Mouse (Mus musculus): ENCODE results near the gene Peak1.

Gene Peak1

DNA sequence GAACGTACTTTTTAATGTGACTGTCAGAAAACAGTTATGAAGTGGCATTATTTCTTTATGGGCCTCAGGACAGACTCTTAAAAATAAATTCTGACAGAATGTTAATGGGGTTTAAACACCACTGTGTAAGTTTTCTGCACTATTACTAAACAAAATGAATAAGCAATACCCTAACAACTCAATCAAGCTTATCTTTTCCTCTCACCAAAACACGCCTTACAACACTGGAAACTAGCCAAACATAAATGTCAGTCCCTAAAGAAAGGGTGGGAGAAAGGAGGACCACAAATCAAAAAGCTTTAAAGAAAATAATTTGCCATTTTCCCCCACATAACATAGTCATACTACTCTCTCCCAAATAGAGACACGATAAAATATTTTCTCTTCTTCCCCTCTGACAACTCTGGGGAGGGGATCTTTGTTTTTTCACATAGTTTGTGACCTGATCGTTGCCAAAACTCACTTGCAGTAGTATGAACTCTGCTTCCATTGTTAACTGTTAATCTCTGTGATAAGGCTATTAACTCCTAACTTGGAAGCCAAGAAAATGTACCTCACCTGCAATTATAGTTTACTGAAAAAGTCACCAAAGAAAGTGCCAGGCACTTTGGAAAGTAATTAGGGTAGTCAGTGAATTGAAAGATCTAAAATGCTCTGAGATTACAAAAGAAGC, 1.8 kb downstream of the Peak1 start:
- DNase-seq (ENCODE audit: low spot score) = no peak

DNA sequence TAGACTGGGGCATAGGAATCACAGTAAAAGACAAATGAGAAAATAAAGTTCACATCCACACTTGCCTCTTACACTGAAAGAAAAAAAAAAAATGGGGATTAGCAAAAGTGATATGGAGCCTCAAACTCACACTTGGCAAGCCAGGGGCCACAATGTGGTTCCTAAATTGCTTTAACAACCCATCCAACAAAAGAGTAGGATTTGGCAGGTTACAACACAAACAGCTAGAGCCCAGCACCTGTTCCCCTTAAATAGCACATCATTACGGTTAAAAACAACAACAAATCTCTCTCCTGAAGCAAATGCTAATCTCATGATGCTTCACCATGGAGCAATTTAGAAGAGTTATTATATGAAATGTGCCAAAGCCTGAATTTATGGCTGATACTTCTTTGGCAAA, 2.5 kb downstream of the Peak1 start:
- DNase-seq (ENCODE audit: low spot score) = no peak

DNA sequence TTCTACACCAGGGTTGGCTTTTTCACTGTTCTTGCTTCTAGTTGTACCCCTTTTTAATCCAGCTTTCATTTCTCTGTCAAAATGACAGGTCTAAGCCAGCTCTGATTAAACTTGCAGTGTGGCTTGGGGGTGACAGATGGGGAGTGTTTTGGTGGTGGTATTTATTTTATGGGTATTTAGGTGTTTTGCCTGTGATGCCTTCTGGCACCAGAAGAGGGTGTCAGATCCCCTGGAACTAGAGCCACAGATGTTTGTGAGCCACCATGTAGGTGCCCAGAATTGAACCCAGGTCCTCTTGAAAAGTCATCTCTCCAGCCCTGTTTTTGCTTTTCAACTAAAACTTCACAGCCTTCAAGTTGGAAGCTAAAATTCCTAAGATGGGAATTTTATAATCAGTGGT, 3.5 kb downstream of the Peak1 start:
- peak; percentile 12 for DNase-seq (ENCODE audit: low spot score)

DNA sequence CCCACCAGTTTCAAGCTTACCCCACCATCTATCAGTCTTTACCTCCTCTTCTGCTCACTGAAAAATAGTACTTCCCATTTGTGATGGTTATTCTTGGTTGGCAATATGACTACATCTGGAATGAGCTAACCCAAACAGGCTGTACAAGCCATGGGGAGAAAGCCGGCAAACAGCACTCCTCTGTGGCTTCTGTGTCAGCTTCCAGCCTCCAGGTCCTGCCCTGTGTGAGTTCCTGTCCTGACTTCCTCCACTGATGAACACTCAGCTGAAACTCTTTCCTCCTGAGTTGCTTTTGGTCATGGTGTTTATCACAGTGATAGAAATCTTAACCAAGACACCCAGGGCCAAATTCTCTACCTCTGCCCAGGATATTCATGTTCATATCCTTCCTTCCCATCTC, 5.2 kb downstream of the Peak1 start:
- DNase-seq (ENCODE audit: low spot score) = no peak

DNA sequence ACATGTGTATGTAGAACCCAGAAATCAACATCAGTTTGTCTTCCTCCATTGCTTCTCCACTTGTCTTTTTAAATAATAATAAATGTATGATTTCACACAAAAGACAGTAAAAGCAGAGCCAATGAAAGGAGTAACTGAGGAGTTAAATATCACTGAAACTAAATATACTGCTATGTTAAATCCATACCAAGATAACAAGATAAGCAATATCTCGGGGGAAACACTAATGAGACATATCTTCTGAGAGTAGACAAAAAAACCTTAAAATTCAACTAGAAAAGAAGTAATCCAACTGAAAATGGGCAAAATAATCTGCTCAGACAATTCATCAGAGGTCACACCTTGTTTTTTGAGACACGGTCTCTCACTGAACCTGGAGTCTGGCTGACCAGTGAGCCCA, 7.9 kb downstream of the Peak1 start:
- no peak for DNase-seq (ENCODE audit: low spot score)

DNA sequence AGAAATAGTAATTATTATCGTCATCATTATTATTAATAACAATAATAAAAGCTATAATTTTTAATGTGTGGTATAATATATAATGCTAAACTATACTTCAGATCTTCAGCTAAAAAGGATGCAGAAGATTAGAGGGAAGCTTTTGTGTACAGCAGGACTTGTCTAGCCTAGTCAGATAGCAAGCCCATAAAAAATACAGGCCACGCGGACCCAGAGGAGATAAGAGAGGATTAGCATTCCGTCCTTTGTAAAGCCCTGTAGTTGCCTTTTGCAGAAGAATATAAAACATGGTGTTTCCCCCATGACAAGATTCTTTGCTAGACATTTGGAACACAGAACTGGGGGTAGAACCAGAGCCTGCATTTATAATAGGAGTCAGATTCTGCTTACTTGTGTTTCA, 13.2 kb downstream of the Peak1 start:
- DNase-seq (ENCODE audit: low spot score) = no peak

DNA sequence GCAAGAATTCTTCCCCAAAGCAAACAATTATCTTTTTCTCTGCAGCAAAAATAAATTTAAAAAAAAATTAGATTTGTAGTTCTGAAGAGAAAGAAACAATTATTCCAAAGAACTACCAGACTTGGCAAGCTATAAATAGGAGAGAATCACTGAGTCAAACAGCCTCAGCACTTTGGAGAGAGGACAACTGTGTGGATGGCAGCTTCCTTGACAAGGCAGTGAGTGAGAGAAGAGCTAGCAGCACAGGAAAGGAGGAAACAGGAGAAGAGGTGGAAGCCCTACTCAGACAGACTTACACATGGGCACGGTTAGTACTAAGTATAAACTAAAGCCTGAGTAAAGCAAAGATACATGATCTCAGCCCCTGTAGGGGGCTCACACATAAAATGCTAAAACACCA, 21.6 kb downstream of the Peak1 start:
- no peak for DNase-seq (ENCODE audit: low spot score)

DNA sequence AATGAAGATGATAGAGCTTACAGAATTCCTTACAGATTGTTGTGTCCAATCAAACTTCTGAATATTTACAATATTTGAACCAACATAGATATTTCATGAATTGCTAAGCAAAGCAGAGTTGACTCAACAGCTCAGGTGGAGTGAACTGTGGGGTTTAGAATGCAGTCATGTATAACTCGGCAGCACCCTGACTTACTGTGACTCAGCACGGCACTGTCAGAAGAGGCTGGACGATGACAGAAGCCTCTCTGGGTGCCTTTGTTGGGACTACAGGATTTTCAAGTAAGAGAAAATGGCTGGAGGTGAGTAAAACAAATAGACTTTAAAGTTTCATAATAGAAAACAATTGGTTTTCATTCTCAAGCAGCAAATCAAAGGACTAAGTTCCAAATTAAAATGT, 25.0 kb downstream of the Peak1 start:
- DNase-seq (ENCODE audit: low spot score) = no peak

DNA sequence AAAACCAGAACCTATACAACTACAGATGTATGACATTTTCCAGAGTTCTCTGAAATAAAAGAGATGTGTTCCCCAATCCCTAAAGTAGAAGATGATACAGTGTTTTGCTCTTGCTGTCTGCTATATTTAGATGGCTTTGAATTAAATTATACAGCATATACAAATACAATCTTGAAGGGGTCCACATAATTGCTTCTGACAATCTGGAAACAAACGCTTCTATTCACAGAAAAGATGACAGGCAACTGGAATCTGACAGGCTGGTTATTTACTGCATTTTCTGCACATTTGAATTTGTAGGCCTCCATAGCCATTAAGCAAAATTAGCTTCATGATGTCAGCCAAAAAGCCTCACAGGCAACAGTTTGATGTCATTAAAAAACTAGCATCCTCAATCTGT, 35.1 kb downstream of the Peak1 start:
- no peak for DNase-seq (ENCODE audit: low spot score)

DNA sequence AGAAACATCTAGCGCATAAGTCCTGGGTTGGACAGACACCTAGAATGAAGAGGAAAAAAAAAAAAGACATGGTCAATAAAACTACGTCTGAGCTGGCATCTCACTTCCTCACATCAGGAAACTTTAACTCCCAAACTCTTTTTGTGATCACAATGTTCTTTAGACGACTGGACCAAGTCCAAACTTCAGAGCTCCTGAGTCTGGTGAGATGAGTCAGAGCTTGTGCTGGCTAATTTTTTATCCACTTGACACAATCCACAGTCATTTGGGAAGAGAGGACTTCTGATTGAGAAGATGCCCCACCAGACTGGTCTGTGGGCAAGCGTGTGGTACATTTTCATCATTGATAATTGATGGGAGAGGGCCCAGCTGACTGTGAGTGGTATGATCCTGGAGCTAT, 43.5 kb downstream of the Peak1 start:
- no peak for DNase-seq (ENCODE audit: low spot score)

DNA sequence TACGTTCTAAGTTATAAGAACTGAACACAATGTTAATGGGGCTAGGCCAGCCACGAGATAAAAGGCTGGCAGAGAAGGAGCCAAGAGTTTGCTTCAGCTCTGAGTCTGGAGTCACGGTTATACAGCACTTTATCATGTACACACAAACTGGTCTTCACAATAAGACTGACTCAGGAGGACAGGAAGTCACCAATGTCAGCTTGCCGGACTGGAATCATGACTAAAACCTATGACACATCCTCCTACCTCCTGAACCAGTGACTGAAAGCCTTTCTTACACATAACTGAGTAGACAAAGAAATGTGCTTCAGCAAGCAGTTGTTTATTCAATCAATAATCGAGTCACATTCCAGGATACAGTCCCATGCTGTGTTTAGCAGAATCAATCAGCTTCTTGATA, 47.2 kb downstream of the Peak1 start:
- DNase-seq (ENCODE audit: low spot score) = no peak

DNA sequence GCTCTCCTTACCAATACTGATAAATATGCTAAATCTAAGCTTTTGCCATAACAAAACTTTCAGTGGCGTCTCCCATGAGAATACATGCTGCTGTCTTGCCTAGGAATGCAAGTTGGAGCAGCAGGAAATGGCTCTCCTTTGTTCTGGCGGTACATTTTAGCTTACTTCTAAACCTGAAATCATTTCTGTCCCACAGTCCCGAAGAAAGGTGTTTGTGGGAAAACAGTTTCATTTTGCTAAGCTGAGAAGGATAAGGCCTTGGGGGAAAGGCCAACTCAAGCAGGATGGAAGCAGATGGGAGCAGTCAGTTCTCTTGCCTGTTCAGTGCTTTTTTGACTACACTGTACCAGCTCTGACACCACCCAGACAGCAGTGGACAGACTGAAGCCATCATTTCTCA, 49.1 kb downstream of the Peak1 start:
- DNase-seq (ENCODE audit: low spot score) = no peak

DNA sequence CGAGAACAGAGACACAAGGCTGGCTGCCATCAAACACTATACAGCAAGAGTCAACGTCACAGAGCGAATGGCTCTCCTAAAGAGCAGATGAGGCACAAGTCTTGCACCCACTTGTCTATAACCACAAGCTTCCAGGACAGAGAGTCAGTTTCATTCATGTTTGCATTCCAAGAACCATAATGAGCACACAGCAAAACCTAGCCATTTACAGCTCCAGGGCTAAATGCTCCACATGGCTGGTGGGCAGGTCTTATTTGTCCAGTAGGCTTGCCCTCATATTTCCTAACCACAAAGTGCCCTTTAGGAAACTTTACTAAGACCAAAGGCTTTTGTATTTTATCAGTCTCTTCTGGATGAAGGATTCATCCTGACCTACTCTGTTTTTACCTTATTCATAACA, 54.6 kb downstream of the Peak1 start:
- DNase-seq (ENCODE audit: low spot score) = no peak

DNA sequence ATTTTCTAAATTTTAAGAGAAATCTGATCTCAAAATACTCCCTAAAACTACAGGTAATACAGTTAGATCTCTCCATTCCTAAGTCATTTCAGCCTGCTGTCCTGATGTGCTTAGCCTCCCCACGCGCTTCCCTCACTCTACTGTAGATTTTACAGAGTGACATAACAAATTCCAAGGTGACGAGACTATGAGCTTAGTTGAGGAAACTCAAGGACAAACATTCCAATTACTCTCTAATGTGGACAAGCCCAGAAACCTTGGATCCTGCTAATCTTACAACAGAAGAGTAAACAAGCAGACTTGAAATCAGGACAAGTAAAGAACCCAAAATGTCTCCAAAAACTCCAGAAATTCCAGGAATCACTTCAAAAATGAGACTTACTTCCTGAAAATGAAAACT, 58.6 kb downstream of the Peak1 start:
- DNase-seq (ENCODE audit: low spot score) = no peak

DNA sequence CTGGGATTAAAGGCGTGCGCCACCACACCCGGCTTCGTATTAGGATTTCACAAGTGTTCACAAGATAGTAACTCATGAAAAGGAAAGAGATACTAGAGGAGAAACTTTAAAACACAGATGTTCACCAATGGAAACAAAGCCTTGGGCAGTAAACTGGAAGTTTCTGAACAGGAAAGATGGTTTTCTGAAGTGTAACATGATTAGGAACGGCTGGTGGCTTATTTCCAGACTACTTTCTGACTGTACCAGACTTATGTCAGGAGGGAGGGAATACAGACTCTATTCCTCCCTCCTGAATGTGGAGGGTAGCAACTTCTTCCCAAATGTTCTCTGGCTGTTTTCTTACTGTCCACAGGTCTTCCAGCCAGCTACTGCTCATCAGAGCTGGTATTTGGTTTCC, 62.7 kb downstream of the Peak1 start:
- DNase-seq (ENCODE audit: low spot score) = no peak

DNA sequence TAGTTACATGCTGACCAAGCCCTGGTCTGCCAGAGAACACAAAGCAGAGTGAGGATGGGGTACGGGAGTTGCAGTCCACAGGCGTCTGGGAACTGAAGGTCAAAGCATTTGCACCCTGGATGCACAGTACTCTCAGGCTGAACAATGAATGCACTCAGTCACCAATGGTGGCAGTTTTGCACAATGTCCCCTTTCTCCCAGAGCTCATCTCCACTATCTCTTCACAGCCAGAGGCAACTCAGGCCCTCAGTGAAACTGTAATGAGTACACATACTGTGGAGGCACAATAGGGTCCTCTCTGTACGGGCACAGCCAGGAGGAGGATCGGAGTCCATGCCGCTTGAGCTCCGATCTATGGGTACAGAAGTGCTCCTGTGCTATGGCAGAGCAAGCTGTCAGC, 71.5 kb downstream of the Peak1 start:
- DNase-seq (ENCODE audit: low spot score) = no peak

DNA sequence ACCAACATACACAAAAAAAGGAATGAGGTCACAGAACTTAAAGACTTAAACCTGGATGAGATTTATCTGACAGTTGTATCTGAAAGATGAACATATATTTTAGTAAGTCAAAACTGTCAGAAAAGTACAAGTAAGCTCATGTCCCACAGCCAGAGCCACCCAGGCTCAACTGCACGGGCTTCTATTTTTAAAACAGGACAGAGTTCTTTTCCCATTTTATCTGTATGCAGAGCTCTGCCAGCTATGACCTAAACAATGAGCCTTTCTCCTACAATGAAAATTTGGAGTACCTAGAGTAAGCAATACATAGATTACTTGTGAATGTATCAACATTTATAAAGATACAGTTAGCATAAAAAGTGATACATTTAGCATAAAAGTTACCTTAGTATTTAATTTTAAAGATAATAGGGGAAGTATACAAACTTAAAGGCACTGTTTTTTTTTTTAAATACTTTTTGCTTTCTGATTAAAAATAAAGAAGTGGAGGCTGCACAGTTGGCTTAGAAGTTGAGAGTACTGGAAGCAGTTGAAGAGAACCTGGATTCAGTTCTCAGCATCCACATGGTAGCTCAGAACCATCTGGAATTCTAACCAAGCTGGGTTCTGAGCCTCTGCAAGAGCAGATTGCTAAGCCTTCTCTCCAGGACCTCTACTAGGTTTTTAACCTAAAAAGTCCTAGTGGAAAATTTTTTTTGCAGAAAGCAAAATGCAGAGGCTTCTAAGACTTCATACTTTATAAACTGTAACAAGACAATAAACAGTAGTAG, 78.3 kb downstream of the Peak1 start:
- DNase-seq (ENCODE audit: low spot score) = no peak

DNA sequence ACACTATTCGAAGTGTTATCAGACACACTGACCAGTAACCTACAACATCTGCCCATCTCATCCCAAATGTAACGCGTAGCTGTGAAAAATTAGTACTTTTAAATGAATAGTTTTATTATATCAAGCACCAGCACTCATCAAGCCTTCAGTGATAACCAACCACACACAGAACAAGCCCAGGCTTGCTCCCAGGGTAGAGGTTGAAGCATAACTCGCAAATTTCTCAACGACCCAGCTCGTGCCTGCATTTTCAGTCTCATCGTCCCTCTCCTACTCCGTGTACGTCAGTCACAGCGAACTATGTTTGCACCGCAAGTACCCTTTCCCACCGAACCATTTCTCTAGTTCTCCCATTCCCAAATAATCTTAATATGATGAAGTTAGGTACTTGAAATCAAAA, 83.5 kb downstream of the Peak1 start:
- no peak for DNase-seq (ENCODE audit: low spot score)

DNA sequence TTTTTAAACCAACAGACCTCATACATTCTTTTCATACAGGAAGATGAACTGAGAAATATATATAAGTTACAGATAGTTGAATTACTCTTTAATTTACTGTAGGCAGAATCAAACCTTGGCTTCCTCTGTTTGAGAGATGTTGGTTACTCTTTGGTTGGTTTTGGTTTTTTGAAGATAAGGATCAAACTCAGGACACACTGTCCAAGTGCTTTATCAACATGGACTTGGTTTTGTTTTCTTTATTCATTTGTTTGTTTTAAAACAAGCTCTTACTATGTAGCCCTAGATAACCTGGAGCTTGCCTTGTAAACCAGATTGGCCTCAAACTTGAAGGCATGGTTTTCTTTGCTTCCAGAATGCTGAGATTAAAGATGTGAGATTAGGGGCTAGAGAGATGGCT, 85.1 kb downstream of the Peak1 start:
- no peak for DNase-seq (ENCODE audit: low spot score)

DNA sequence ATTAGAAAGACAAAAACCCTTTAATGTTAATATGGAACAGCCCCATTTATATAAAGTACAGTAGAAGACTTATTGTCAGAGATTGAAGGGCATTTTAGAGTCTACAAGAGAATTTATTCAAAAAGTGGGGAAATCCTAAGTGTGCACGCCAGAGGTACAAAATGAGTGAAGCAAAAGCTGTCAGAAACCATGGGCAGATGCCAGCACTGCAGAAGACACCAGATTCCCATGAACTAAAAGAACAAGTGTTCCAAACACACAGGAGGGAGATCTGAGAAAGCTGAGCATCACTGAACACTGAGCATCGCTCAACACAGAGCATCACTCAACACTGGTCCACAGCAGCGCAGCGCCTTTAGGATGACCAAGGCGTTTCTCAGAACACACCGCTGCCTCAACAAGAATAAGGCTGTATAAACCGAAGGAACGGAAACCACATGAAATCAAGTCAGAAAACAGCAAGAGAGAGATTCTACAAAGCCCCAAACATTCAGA, 91.3 kb downstream of the Peak1 start:
- DNase-seq (ENCODE audit: low spot score) = no peak

DNA sequence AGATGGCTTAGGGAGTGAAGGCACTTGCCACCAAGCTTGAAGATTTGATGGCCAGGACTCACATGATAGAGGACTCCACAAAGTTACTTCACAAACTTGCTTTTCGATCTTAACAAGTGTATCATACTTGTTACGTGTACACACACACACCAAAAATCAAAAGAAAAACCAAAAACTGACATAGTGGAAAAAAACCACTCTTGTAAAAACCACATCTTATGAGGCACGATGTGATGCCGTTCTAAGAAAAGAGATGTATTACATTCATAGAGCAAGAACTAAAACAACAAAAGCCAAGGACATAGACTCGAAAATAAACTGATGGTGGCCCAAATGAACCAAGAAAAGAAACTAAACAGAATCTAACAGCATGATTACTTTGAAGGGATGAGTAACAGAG, 92.1 kb downstream of the Peak1 start:
- DNase-seq (ENCODE audit: low spot score) = peak; percentile 45

DNA sequence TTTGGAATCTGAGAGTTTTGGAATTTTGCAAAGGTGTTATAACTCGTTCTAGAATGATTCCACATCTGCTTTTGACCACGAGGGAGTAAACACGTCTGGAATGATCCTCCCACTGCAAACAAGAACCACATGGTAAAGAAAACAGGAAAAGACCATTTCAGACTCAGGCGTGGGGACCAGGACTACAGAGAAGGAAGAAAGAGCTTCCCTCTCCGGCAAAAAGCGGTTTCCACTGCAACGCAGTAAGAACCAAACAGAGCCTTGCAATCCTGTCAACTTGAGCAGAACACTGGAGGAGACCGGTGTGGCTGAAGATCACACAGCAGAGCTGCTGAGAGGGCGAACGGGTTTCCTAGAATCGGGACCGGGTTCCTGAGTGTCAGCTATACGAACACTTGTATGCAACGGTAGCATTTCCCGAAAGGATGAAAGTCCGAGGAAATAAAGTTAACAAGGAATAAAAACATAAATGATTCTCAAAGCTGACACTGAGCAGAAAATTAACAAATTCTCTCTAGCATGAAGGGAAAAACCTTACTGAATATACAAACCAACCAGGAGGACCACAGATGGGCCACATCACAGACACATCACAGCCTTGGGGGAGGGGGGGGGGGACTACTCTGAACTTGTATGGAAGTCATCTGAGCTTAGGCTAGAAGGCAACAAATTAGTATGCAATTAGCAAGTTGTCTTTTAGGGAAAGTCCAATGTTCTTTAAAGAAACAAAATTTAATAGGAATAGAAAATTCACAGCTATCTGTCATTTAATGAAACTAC, 93.1 kb downstream of the Peak1 start:
- no peak for DNase-seq (ENCODE audit: low spot score)

DNA sequence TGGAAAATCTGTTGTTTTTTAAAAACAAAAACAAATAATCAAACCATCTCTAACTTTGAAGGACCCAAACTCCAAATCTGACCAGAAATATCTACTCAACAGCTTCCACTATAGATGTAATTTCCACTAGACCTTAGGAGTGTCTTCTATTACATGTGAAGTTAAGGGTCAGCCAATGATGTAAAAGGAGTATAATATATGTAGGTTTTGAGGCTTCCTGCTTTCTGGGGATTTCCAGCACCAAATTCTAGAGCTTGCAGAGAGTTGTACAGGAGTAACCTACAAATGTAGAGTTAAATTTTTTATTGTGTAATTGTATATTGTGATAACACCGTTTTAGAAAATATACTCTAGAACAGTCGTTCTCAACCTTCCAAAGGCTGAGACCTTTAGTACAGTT, 96.6 kb downstream of the Peak1 start:
- no peak for DNase-seq (ENCODE audit: low spot score)
